Comparison of ENCODE assay signal across 24 mouse cellular contexts in the genomic region with DNA sequence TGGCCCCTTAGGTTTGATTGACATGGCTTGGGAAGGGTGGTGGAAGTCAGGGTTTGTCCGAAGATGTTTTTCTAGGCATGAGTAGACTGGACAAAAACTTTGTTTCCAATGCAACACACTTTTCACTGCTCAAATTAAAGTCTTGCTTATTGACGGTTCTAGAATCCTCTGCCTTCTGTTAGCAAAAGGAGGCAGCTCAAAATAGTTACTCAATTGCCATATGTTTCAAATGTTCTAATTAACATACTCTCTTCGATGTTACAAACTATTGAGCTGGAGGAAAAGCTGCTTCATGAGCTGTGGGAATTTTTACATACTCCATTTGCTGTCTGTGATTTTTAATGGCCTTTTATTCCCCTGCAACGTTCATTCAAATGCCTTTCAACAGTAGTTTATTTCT. TPM values are rescaled to one million over a fixed set of nuclear protein-coding genes. Genes with fewer than 3 reads are reported as not detected.
"Had no signal": no experiment of that assay in that cellular context is flagged by ENCODE, and none has a peak within 500 bp of the region (broad histone marks: within the 10 kb centered on the region; RNA-seq: fewer than 3 reads in every experiment).

No protein-coding gene starts in this region.

- ATAC-seq: liver, postnatal 0 days; lung, postnatal 0 days; midbrain, embryonic 16.5 days had no signal

- H3K9ac ChIP-seq: liver, postnatal 0 days; lung, embryonic 15.5 days; midbrain, embryonic 12.5 days; neural tube, embryonic 13.5 days; neural tube, embryonic 15.5 days had no signal

- H3K4me3 ChIP-seq: lung, embryonic 15.5 days; midbrain, embryonic 10.5 days; midbrain, embryonic 12.5 days; myocyte; neural tube, embryonic 13.5 days; neural tube, embryonic 15.5 days had no signal

- H3K27ac ChIP-seq: lung, embryonic 15.5 days; midbrain, embryonic 10.5 days; midbrain, embryonic 12.5 days; neural tube, embryonic 13.5 days; neural tube, embryonic 15.5 days had no signal

- H3K27me3 ChIP-seq: lung, embryonic 15.5 days; midbrain, embryonic 12.5 days; neural tube, embryonic 13.5 days; neural tube, embryonic 15.5 days had no signal

- H3K4me1 ChIP-seq: neural tube, embryonic 15.5 days had no signal

- H3K4me2 ChIP-seq: lung, embryonic 15.5 days; midbrain, embryonic 12.5 days; neural tube, embryonic 13.5 days; neural tube, embryonic 15.5 days had no signal

- H3K36me3 ChIP-seq: lung, embryonic 15.5 days; midbrain, embryonic 10.5 days; midbrain, embryonic 12.5 days; neural tube, embryonic 13.5 days; neural tube, embryonic 15.5 days had no signal

- H3K9me3 ChIP-seq: lung, embryonic 15.5 days; midbrain, embryonic 10.5 days; midbrain, embryonic 12.5 days; neural tube, embryonic 13.5 days; neural tube, embryonic 15.5 days had no signal

- DNase-seq: liver, postnatal 0 days; lung, adult 2 months; lung, postnatal 14 days; lung, postnatal 4 days; midbrain, embryonic 14.5 days; retina, postnatal 1 day; right cerebral cortex, adult 18-20 months; right cerebral cortex, postnatal 25 days; right cerebral cortex, postnatal 4 days; spleen, adult 18-20 months; thymus, adult 2 months; thymus, postnatal 25 days; thymus, postnatal 4 days had no signal

RNA-seq across cellular contexts. Expression of a gene that starts 39.0 kb away (rescaled TPM):
- total RNA-seq: megakaryocyte, adult 5-6 weeks; megakaryocyte-erythroid progenitor cell, adult 5-6 weeks had no signal
- polyA plus RNA-seq: testis, adult 2 months had no signal
